Mouse (Mus musculus) midbrain, embryonic 16.5 days (tissue): Measurements from ENCODE around the gene Cfd. TPM values are rescaled to one million over a fixed set of nuclear protein-coding genes. Genes with fewer than 3 reads are reported as not detected.

Experiments used
- ATAC-seq: fragments of 200-750 bp; cut with Nextera tagmentation; 2 replicates; pipeline ENCODE4 v1.8.0; 2017; ENCODE audit warnings: moderate TSS enrichment
- H3K27ac ChIP-seq: fragments of 300-500 bp; sonication (generic); 2 replicates; pipeline ENCODE4 v1.5.1; 2014; ENCODE audit warnings: mild to moderate bottlenecking, low read length, mixed read lengths
- H3K27me3 ChIP-seq: fragments of 300-500 bp; sonication (generic); 2 replicates; pipeline ENCODE4 v1.6.1; 2014; ENCODE audit warnings: low read depth, low read length, mixed read lengths; ENCODE audit not compliant: control insufficient read depth, insufficient read depth
- H3K36me3 ChIP-seq: fragments of 300-500 bp; sonication (generic); 2 replicates; pipeline ENCODE4 v1.6.1; 2014; ENCODE audit warnings: mild to moderate bottlenecking, low read length, moderate library complexity, mixed read lengths; ENCODE audit not compliant: control insufficient read depth, insufficient read depth
- H3K4me1 ChIP-seq: fragments of 300-500 bp; sonication (generic); 2 replicates; pipeline ENCODE4 v1.6.1; 2014; ENCODE audit warnings: mild to moderate bottlenecking, low read length, mixed read lengths; ENCODE audit not compliant: control insufficient read depth, insufficient read depth
- H3K4me2 ChIP-seq: fragments of 300-500 bp; sonication (generic); 2 replicates; pipeline ENCODE4 v1.6.1; 2014; ENCODE audit warnings: mild to moderate bottlenecking, low read length, mixed read lengths
- H3K4me3 ChIP-seq: fragments of 300-500 bp; sonication (generic); 2 replicates; pipeline ENCODE4 v1.5.1; 2014; ENCODE audit warnings: low read depth, mild to moderate bottlenecking, low read length, moderate library complexity, mixed read lengths
- H3K9ac ChIP-seq: fragments of 300-500 bp; sonication (generic); 2 replicates; pipeline ENCODE4 v1.6.1; 2014; ENCODE audit warnings: low read depth, low read length, mixed read lengths
- H3K9me3 ChIP-seq: fragments of 300-500 bp; sonication (generic); replicated peaks from 2 replicates; pipeline ENCODE4 v1.6.1; 2014; ENCODE audit warnings: mild to moderate bottlenecking, low read length, mixed read lengths; ENCODE audit not compliant: control insufficient read depth, poor library complexity, severe bottlenecking
- WGBS: fragments of 180-500 bp; shearing (Covaris S2); extraction: QIAGEN DNeasy Blood & Tissue Kit; methylation state at CpG from one replicate; pipeline ENCODE4 v1.1.7; 2014; 5-methylcytosine and 5-hydroxymethylcytosine counted together
- polyA plus RNA-seq: library from polyadenylated mRNA; unstranded; fragments of >200 nt; fragmentation: Nextera tagmentation; extraction: Ambion mirVana; gene quantifications from 2 replicates; pipeline ENCODE4 v1.2.1, GENCODE M21; 2015

Gene Cfd
- polyA plus RNA-seq, 1 experiment from 2014 or later: 0.20 TPM

DNA sequence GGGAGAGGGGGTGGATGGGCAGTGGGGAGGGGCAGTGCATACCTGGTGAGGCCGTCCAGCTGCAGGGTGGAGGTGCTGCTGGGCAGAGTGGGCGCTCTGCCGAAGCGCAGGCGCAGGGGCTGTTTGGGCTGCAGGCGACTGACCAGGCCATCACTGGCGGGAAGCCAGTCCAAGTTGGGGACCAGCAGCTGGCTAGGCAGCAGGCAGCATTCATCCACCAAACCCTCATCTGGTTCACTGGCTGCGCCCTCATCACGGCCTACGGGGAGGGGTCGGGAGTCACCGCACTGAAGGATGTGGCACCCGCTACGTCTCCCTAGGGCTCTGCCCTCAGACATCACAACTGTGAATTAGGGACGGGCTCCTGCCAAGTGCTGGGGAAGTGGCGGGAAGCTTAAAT lies 5.7 kb downstream of the Cfd start:
- H3K9me3 ChIP-seq: no peaks in the 10 kb centered on the region
- H3K9ac ChIP-seq: no peak overlapping the region
- no peaks in the 10 kb centered on the region for H3K27me3 ChIP-seq
- 87% methylated on average over 16 of the region's 16 CpGs for WGBS
- no peaks in the 10 kb centered on the region for H3K4me1 ChIP-seq
- peaks cover 21% of the 10 kb centered on the region for H3K36me3 ChIP-seq
- ATAC-seq: no peak
- no peak overlapping the region for H3K4me2 ChIP-seq
- no peak overlapping the region for H3K27ac ChIP-seq
- no peak overlapping the region for H3K4me3 ChIP-seq

DNA sequence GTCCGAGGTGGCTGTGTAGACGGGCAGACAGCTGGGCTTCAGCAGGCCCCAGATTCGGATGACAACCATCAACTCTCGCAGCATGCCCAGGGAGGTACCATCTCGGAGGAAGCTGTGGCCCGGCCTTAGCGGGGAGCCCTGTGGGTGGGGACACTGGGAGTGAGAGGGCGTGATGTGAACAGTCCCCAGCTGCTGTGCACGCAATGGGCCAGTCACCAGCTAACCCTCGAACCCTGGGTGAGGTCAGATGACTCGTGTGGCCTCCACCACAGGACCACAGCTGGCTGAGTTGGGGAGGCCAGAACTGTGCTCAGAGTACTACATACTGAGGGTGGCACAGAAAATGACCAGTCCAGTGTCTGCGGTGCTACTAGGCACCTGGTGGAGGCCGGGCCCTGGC lies 6.2 kb downstream of the Cfd start:
- ATAC-seq: no peak
- Histone ChIP-seq H3K4me1 (no peaks in the 10 kb centered on the region), H3K9me3 (no peaks in the 10 kb centered on the region), H3K4me2 (no peak overlapping the region), H3K9ac (no peak overlapping the region), H3K36me3 (peaks cover 21% of the 10 kb centered on the region), H3K27me3 (no peaks in the 10 kb centered on the region), H3K27ac (no peak overlapping the region), H3K4me3 (no peak overlapping the region)
- 88% methylated on average over 13 of the region's 13 CpGs for WGBS

DNA sequence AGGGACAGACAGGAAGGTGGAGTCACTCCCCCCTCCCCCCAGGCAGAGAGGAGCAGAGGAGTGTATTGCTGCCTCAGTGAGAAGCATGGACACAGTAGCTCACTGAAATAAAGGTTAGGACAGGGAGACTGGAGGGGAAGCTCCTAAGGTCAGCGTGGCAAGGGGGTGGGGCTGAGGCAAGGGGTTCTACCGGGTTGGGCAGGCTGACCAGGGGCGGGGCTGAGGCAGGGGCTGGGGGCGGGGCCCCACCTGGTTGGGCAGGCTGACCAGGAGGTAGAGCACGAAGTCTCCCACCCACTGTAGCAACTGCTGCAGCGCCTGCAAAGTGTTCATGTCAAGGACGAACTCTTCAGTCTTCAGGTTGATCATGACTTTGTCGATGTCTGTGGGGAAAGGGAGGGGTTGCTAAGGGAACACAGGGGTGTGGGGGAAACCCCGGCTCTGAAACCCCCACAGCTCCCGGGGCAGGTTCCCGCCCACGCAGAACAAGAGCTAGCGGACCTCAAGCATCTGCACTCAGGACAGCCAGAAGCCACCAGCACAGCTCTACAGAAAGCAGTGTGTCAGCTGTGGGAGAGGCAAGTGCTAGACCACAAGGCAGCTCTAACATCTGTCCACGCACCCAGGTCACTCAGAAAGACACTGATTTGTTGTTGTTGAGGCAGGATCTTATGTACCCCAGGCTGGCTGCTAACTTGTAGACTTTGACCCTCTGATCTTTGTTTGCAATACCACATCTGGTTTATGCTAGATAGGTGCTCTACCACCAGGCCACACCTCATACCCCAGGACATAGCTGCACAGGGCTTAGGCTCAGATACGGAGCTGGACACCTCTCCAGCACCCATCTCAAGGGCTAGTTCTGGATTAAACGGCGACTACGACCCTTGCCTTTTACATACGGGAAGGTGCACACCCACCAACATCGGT lies 6.9 kb downstream of the Cfd start:
- Histone ChIP-seq H3K27me3 (no peaks in the 10 kb centered on the region), H3K4me2 (no peak overlapping the region), H3K36me3 (peaks cover 21% of the 10 kb centered on the region), H3K4me3 (no peak overlapping the region), H3K9me3 (no peaks in the 10 kb centered on the region), H3K27ac (no peak overlapping the region), H3K9ac (no peak overlapping the region), H3K4me1 (no peaks in the 10 kb centered on the region)
- WGBS: 55% methylated on average over 20 of the region's 20 CpGs
- no peak for ATAC-seq

DNA sequence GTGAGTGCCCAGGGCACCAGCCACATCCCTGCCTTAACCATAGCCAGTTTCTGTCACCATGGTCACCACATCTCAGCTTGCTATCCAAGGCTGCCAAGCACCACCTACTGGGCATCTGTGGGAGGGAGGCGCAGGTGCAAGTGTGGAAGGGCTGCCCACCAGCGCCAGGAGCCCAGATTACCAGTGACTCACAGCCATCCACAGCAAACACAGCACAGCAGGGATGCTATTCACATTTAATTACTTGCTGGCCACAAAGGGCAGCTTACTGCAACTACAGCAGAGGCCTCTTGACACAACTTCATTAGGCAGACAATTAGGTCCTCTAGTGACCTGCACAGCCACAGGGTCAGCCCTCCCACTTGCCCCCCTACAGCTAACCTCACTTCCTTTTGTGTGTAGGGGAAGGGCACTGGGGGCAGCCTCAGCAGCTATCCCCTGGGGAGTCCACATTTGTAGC lies 10.3 kb downstream of the Cfd start:
- peaks cover 26% of the 10 kb centered on the region for H3K36me3 ChIP-seq
- WGBS: 14% methylated on average over 2 of the region's 2 CpGs

DNA sequence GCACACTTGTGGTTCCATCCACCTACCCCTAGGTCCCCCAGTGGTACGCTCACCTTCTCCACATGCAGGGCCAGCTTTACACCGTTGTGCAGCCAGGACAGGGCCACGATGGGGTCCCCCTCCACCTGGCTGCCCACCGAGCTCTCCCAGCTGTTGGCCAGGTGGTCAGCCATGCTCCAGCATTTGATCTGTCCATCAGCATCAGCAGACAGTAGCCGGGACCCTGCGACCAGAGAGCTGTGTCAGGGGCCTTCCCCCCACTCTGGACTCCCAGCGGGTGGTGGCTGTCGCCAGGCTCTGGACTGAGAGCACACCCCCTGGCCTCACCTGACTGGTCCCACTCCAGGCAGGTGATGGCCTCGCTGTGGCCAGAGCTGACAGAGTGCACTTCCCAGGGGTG lies 16.1 kb downstream of the Cfd start:
- Histone ChIP-seq H3K36me3 (peaks cover 20% of the 10 kb centered on the region; the same call in 1 of the 2 replicates), H3K27me3 (no peaks in the 10 kb centered on the region), H3K4me2 (no peak overlapping the region), H3K4me1 (peaks cover 5% of the 10 kb centered on the region; the same call in 1 of the 2 replicates), H3K9ac (no peak overlapping the region), H3K9me3 (no peaks in the 10 kb centered on the region), H3K27ac (no peak overlapping the region), H3K4me3 (no peak overlapping the region)
- no peak for ATAC-seq
- 90% methylated on average over 9 of the region's 9 CpGs for WGBS

More for the DNA sequence above, 10.3 kb downstream of the Cfd start:
- Histone ChIP-seq H3K27me3 (no peaks in the 10 kb centered on the region), H3K4me2 (no peak overlapping the region), H3K9ac (no peak overlapping the region), H3K9me3 (no peaks in the 10 kb centered on the region), H3K27ac (peak overlapping the region; percentile 55; the same call in 1 of the 2 replicates), H3K4me3 (no peak overlapping the region), H3K4me1 (no peaks in the 10 kb centered on the region)
- peak; percentile 55 for ATAC-seq

DNA sequence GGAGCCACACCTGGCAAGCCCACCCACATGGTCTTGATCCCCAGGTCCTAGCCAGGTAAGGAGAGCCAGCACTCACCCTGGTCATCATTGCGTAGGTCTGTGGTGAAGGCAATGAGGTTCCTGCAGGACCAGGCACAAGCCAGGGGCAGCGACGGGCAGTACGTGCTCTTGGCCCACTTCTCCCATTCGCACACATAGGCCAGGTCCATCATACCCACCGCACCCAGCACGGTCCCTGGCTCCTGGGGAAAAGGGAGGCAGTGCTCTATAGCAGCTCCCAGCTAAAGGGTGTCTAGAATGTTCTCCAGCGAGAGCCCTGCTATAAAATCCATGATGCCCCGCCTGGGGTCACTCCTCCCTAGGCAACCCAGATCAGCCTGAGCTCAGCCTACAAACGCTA lies 16.8 kb downstream of the Cfd start:
- ATAC-seq: no peak
- H3K4me2 ChIP-seq: no peak overlapping the region
- no peaks in the 10 kb centered on the region for H3K9me3 ChIP-seq
- peaks cover 25% of the 10 kb centered on the region; the same call in 1 of the 2 replicates for H3K36me3 ChIP-seq
- H3K4me1 ChIP-seq: peaks cover 5% of the 10 kb centered on the region; the same call in 1 of the 2 replicates
- no peaks in the 10 kb centered on the region for H3K27me3 ChIP-seq
- H3K4me3 ChIP-seq: no peak overlapping the region
- 94% methylated on average over 10 of the region's 10 CpGs for WGBS
- no peak overlapping the region for H3K9ac ChIP-seq
- H3K27ac ChIP-seq: no peak overlapping the region

DNA sequence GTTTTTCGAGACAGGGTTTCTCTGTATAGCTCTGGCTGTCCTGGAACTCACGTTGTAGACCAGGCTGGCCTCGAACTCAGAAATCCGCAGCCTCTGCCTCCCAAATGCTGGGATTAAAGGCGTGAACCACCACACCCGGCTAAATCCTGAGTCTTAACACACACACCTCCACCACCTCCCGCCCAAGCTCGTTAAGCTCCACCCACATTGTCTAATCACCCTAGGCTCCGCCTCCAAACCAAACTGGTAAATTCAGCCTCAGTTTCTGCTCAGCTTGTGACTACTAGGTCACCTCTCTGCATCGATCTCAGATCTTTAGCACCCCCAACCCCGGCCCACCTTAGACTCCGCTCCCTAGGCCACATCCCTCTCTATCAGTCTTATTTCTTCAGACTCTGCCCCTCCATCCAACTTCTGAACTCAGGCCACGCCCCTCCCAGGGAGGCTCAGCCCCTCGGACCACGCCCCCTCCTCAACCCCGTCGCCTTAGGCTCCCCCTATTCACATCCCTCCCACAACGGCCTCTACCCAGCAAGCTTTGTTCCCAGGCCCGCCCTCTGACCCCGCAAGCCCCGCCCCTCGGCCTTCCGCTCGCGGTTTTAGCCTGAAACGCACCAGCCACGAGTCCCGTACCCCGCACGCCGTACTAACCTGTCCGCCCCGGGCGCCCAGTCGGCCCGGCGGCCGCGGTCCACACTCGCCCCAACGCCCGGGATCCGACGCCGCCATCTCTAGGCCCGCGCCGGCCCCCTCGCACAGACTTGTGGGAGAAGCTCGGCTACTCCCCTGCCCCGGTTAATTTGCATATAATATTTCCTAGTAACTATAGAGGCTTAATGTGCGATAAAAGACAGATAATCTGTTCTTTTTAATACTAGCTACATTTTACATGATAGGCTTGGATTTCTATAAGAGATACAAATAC lies 17.8 kb downstream of the Cfd start, which contains the start of gene Med16:
Gene Med16, minus strand, starts transcription at position 757 of the 925 bp plus-strand sequence.
- peak within 1 kb of the TSS; percentile 84 for H3K4me3 ChIP-seq
- WGBS: 1% methylated on average over 52 of the region's 52 CpGs
- H3K27me3 ChIP-seq: no peaks in the 10 kb centered on the region
- H3K9ac ChIP-seq: peak within 1 kb of the TSS; percentile 97
- H3K4me2 ChIP-seq: peak within 1 kb of the TSS; percentile 56
- ATAC-seq: peak; percentile 88
- peaks cover 5% of the 10 kb centered on the region; the same call in 1 of the 2 replicates for H3K4me1 ChIP-seq
- H3K9me3 ChIP-seq: no peaks in the 10 kb centered on the region
- H3K27ac ChIP-seq: peak within 1 kb of the TSS; percentile 99
- H3K36me3 ChIP-seq: peaks cover 24% of the 10 kb centered on the region; the same call in 1 of the 2 replicates

DNA sequence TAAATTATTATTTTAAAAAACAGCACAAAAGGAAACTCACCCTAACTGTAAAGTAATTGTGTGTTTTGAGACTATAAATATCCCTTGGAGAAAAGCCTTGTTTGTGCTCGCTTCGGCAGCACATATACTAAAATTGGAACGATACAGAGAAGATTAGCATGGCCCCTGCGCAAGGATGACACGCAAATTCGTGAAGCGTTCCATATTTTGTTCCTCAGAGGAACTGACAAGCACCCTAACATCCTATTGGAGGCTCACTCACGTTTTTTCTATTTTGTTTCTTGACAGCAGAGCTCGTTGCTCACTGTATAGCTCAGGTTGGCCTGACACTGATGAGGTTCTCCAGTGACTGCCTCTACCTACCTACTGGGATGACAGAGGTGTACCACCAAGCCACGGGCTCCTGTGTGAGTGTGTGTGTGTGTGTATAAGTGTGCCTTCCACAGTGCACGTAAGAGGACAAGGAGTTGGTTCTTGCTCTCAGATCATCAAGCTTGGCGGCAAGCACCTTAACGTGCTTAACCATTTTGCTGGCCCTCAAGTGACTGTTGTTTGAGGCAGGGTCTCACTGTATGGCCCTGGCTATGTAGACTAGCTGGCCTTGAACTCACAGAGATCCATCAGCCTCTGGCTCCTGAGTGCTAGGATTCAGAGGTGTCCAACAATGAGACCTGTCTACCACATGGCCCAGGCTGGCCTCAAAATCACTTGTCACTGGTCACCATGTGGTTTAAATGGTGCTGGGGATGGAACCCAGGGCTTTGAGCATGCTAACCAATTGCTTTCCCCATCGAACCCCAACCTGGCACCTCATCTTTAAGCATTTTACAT lies 18.7 kb downstream of the Cfd start:
- peaks cover 9% of the 10 kb centered on the region; the same call in 1 of the 2 replicates for H3K4me1 ChIP-seq
- peak overlapping the region; percentile 22 for H3K4me3 ChIP-seq
- WGBS: 24% methylated on average over 14 of the region's 14 CpGs
- peak overlapping the region; percentile 42 for H3K4me2 ChIP-seq
- no peaks in the 10 kb centered on the region for H3K27me3 ChIP-seq
- H3K36me3 ChIP-seq: peaks cover 24% of the 10 kb centered on the region; the same call in 1 of the 2 replicates
- no peaks in the 10 kb centered on the region for H3K9me3 ChIP-seq
- H3K27ac ChIP-seq: peak overlapping the region; percentile 99
- peak overlapping the region; percentile 60 for H3K9ac ChIP-seq
- ATAC-seq: peak; percentile 69
